Mouse (Mus musculus) embryonic fibroblast, embryonic 13.5 days (primary cell): ENCODE data around the gene Wdhd1.

Experiments
- CTCF ChIP-seq: IDR thresholded peaks from 2 replicates; pipeline ENCODE4 v1.5.1; 2011; ENCODE audit warnings: mild to moderate bottlenecking, control low read depth, low read length, moderate library complexity, borderline replicate concordance; ENCODE audit not compliant: insufficient read depth
- POLR2A ChIP-seq: IDR thresholded peaks from 2 replicates; pipeline ENCODE4 v1.6.1; 2011; ENCODE audit warnings: low read depth, mild to moderate bottlenecking, control low read depth, low read length, moderate library complexity

- no peak for TF ChIP-seq CTCF
- no peak for TF ChIP-seq POLR2A
Measured at GRCm38 (mm10) chr14:47287021-47287420, 10.4 kb upstream of the Wdhd1 start.
